Mouse (Mus musculus): ENCODE data around the gene Zfp955b. TPM values are rescaled to one million over a fixed set of nuclear protein-coding genes. Genes with fewer than 3 reads are reported as not detected.
"Not testable (repeated sequence)": the region's sequence is repeated elsewhere in the genome, so short reads cannot be mapped to it uniquely, and the experiment has no call there.

Gene Zfp955b
- polyA plus RNA-seq (2016; fragmentation: Nextera tagmentation; extraction: Ambion mirVana) = 9.6 and 12.3 TPM in 2 replicates

GRCm38 (mm10) chr17:33289039-33289875 is at the start of gene Zfp955b:
Zfp955b (plus strand) TSS chr17:33289544.
- not testable (repeated sequence) for DNase-seq (ENCODE audit: low spot score); H3K9me3 ChIP-seq (replicated peaks); H3K4me1 ChIP-seq; H3K27me3 ChIP-seq (ENCODE audit: low read depth, poor library complexity, severe bottlenecking); H3K36me3 ChIP-seq; H3K4me3 ChIP-seq; H3K27ac ChIP-seq (replicated peaks)
- no CpG with 5 or more reads among the region's 25 CpGs for WGBS

DNA sequence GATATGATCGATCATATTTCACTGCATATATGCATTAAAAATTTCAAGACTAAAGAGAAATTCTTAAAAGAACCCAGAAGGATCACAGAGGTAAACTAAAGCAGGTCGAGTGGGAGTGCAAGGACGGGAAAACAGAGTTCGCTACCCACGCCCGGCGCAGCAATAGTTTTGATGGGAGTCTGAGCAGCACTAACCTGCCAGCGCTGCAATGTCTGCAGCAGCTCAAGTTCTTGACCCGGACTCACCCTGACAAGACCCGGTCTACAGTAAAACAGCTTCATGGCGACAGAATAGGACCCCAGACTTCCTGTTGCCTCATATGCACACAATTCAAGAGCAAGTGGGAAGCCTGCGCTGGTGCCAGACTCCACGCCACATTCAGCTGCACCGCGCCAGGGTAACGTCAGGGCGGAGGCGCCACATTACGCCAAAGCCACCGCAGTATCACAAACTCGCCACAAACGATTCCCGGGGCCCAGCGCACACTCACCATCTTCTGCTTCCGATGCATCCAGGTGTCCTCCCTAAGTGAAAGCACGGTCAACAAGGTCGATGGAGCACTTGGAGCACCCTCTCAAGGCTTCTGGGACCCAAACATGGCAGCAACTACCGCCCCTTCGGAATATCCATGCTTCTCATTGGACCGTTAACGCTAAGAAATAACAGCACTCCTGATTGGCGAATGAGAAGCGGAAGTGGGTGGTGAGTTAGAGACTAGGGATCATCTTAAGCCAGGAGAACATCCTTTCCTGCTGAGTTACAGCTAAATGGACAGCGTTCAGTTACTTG is 34.6 kb upstream of the Zfp955b start, which contains the start of gene Zfp955a:
Gene Zfp955a, minus strand, starts transcription at position 616 of the 789 bp plus-strand sequence.
- not testable (repeated sequence) for H3K36me3 ChIP-seq; H3K27ac ChIP-seq (replicated peaks); DNase-seq (ENCODE audit: low spot score); H3K27me3 ChIP-seq (ENCODE audit: low read depth, poor library complexity, severe bottlenecking); H3K4me3 ChIP-seq; H3K9me3 ChIP-seq (replicated peaks); H3K4me1 ChIP-seq
- 36% methylated on average over 1 of the region's 34 CpGs for WGBS

DNA sequence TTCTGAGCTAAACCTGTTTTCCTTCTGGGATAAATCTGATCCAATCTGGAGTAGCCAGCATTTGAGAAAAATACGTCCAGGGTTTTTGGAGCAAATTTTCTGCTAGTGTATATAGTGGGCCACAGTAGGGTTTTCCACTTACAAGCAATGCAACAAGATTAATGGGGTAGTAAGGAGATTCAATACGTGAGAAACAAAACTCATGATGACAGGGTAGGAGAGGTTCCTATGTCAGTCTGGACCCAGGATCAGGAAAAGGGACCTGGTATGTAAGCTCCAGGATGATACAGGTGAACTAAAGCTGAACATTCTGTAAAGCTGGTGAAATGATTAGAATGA is 34.1 kb upstream of the Zfp955b start:
- not testable (repeated sequence) for H3K27me3 ChIP-seq (ENCODE audit: low read depth, poor library complexity, severe bottlenecking); H3K27ac ChIP-seq (replicated peaks); H3K9me3 ChIP-seq (replicated peaks); H3K4me1 ChIP-seq; H3K4me3 ChIP-seq; DNase-seq (ENCODE audit: low spot score); H3K36me3 ChIP-seq
- WGBS = no CpG with 5 or more reads among the region's 2 CpGs

DNA sequence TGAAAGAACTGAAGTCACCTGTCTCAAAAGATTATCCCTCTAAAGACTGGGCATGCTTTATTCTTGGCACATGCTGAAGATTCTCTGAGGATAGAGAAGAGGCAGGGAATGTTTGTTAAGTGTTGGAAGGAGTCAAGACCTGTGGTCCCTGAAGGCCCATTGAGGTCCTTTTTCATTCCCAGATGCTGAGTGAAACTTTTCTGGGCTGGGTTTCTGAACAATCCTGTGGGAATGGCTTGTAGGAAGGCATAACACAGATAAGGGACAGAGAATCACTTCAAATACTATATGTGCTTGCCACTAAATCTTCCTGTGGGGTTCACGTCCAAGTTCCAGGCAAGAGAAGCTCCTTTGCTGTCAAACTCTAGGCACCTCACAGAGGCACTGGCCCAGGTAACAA is 25.0 kb upstream of the Zfp955b start, which contains the start of gene Olfr63:
Gene Olfr63, plus strand, starts transcription at position 301 of the 400 bp plus-strand sequence.
- H3K4me1 ChIP-seq = no peaks in the 10 kb centered on the region
- H3K4me3 ChIP-seq = no peak within 1 kb of the TSS
- H3K27ac ChIP-seq (replicated peaks) = no peak within 1 kb of the TSS
- H3K27me3 ChIP-seq (ENCODE audit: low read depth, poor library complexity, severe bottlenecking) = no peaks in the 10 kb centered on the region
- H3K9me3 ChIP-seq (replicated peaks) = no peaks in the 10 kb centered on the region
- WGBS = 77% methylated on average over 1 of the region's 1 CpGs
- no peak for DNase-seq (ENCODE audit: low spot score)
- no peaks in the 10 kb centered on the region for H3K36me3 ChIP-seq

GRCm38 (mm10) chr17:33268907-33269306 is 20.4 kb upstream of the Zfp955b start:
- H3K4me3 ChIP-seq = no peak overlapping the region
- no peaks in the 10 kb centered on the region for H3K36me3 ChIP-seq
- peaks cover 10% of the 10 kb centered on the region for H3K9me3 ChIP-seq (replicated peaks)
- WGBS = 88% methylated on average over 9 of the region's 9 CpGs
- H3K4me1 ChIP-seq = no peaks in the 10 kb centered on the region
- H3K27me3 ChIP-seq (ENCODE audit: low read depth, poor library complexity, severe bottlenecking) = no peaks in the 10 kb centered on the region
- H3K27ac ChIP-seq (replicated peaks) = no peak overlapping the region
- DNase-seq (ENCODE audit: low spot score) = no peak

GRCm38 (mm10) chr17:33289876-33290149 is 469 bp downstream of the Zfp955b start:
- not testable (repeated sequence) for H3K4me1 ChIP-seq; H3K4me3 ChIP-seq; H3K9me3 ChIP-seq (replicated peaks); H3K27ac ChIP-seq (replicated peaks); DNase-seq (ENCODE audit: low spot score); H3K36me3 ChIP-seq; H3K27me3 ChIP-seq (ENCODE audit: low read depth, poor library complexity, severe bottlenecking)
- WGBS = no CpG with 5 or more reads among the region's 9 CpGs

GRCm38 (mm10) chr17:33352981-33353380 is 63.6 kb downstream of the Zfp955b start:
- H3K4me3 ChIP-seq = no peak overlapping the region
- no peak for DNase-seq (ENCODE audit: low spot score)
- 97% methylated on average over 1 of the region's 1 CpGs for WGBS
- H3K27ac ChIP-seq (replicated peaks) = no peak overlapping the region
- no peaks in the 10 kb centered on the region for H3K27me3 ChIP-seq (ENCODE audit: low read depth, poor library complexity, severe bottlenecking)
- peaks cover 18% of the 10 kb centered on the region for H3K36me3 ChIP-seq
- peaks cover 60% of the 10 kb centered on the region for H3K9me3 ChIP-seq (replicated peaks)
- peaks cover 8% of the 10 kb centered on the region for H3K4me1 ChIP-seq

Other genes starting within 250 kb of the Zfp955b start
- not detected in 2 replicates for gene 4921501E09Rik, start 221.5 kb upstream of the Zfp955b start, polyA plus RNA-seq (2016; fragmentation: Nextera tagmentation; extraction: Ambion mirVana)
- 6.6 and 8.1 TPM in 2 replicates for gene Zfp563, start 200.2 kb upstream of the Zfp955b start, polyA plus RNA-seq (2016; fragmentation: Nextera tagmentation; extraction: Ambion mirVana)
- 0.06 TPM in 1 of 2 replicates, not detected in the other for gene Morc2b, start 149.9 kb upstream of the Zfp955b start, polyA plus RNA-seq (2016; fragmentation: Nextera tagmentation; extraction: Ambion mirVana)
- not detected in 2 replicates for gene Olfr55, start 121.1 kb upstream of the Zfp955b start, polyA plus RNA-seq (2016; fragmentation: Nextera tagmentation; extraction: Ambion mirVana)
- not detected in 2 replicates for gene Olfr239, start 98.2 kb upstream of the Zfp955b start, polyA plus RNA-seq (2016; fragmentation: Nextera tagmentation; extraction: Ambion mirVana)
- not detected in 2 replicates for gene Olfr1564, start 67.9 kb upstream of the Zfp955b start, polyA plus RNA-seq (2016; fragmentation: Nextera tagmentation; extraction: Ambion mirVana)
- 16.4 and 17.5 TPM in 2 replicates for gene Zfp955a, start 34.4 kb upstream of the Zfp955b start, polyA plus RNA-seq (2016; fragmentation: Nextera tagmentation; extraction: Ambion mirVana)
- 0.04 and 0.06 TPM in 2 replicates for gene Olfr63, start 24.9 kb upstream of the Zfp955b start, polyA plus RNA-seq (2016; fragmentation: Nextera tagmentation; extraction: Ambion mirVana)
- gene Zfp81, start 69.3 kb downstream of the Zfp955b start, polyA plus RNA-seq (2016; fragmentation: Nextera tagmentation; extraction: Ambion mirVana) = 9.9 and 13.1 TPM in 2 replicates
- 16.8 and 18.0 TPM in 2 replicates for gene Zfp101, start 105.1 kb downstream of the Zfp955b start, polyA plus RNA-seq (2016; fragmentation: Nextera tagmentation; extraction: Ambion mirVana)
- gene Actl9, start 143.4 kb downstream of the Zfp955b start, polyA plus RNA-seq (2016; fragmentation: Nextera tagmentation; extraction: Ambion mirVana) = not detected in 2 replicates
- 37.1 and 47.6 TPM in 2 replicates for gene Adamts10, start 234.7 kb downstream of the Zfp955b start, polyA plus RNA-seq (2016; fragmentation: Nextera tagmentation; extraction: Ambion mirVana)